Mouse (Mus musculus) MEL (cell line): ENCODE measurements around the gene Sh2b3. TPM values are rescaled to one million over a fixed set of nuclear protein-coding genes. Genes with fewer than 3 reads are reported as not detected.

Experiments
- DNase-seq: peaks from one replicate; pipeline ENCODE4 v3.0.0; 2011; ENCODE audit warnings: low read depth, low spot score
- H3K27ac ChIP-seq: 2 replicates; pipeline ENCODE4 v1.5.1; 2012; ENCODE audit warnings: low read depth, mild to moderate bottlenecking, control low read depth, low read length, moderate library complexity; ENCODE audit not compliant: control insufficient read depth
- H3K27me3 ChIP-seq, 2 experiments: fragments of 150-350 bp in 1 of 2; sonication (generic) in 1 of 2; 2 replicates each; pipeline ENCODE4 v1.6.1; 2012; ENCODE audit warnings: low read length in 2 of 2, mild to moderate bottlenecking in 2 of 2, improper control_type of control experiment in 1 of 2, moderate library complexity in 1 of 2; ENCODE audit not compliant: insufficient read depth in 2 of 2, control insufficient read depth in 1 of 2
- H3K36me3 ChIP-seq, 2 experiments: 2 replicates each; pipeline ENCODE4 v1.6.1; 2012 to 2014; ENCODE audit warnings: low read length in 2 of 2, improper control_type of control experiment in 1 of 2, inconsistent platforms in 1 of 2, mild to moderate bottlenecking in 1 of 2; ENCODE audit not compliant: insufficient read depth in 2 of 2, control insufficient read depth in 1 of 2
- H3K4me1 ChIP-seq, 2 experiments: fragments of 150-350 bp in 1 of 2; sonication (generic) in 1 of 2; 2 replicates each; pipeline ENCODE4 v1.6.1; 2012; ENCODE audit warnings: low read length in 2 of 2, improper control_type of control experiment in 1 of 2, mild to moderate bottlenecking in 1 of 2; ENCODE audit not compliant: insufficient read depth in 2 of 2, control insufficient read depth in 1 of 2
- H3K4me3 ChIP-seq, 2 experiments: fragments of 150-350 bp in 1 of 2; sonication (generic) in 1 of 2; 2 replicates each; pipeline ENCODE4 v1.5.1; 2012; ENCODE audit warnings: low read depth in 2 of 2, low read length in 2 of 2, mild to moderate bottlenecking in 2 of 2, moderate library complexity in 2 of 2, control low read depth in 1 of 2, improper control_type of control experiment in 1 of 2; ENCODE audit not compliant: control insufficient read depth in 1 of 2, insufficient read depth in 1 of 2
- H3K79me2 ChIP-seq: 2 replicates; pipeline ENCODE4 v1.6.1; 2012; ENCODE audit warnings: mild to moderate bottlenecking, low read length, moderate library complexity; ENCODE audit not compliant: control insufficient read depth, poor library complexity, insufficient read depth
- H3K9ac ChIP-seq: 2 replicates; pipeline ENCODE4 v1.6.1; 2012; ENCODE audit warnings: low read depth, mild to moderate bottlenecking, control low read depth, low read length, moderate library complexity; ENCODE audit not compliant: control insufficient read depth, poor library complexity, severe bottlenecking
- H3K9me3 ChIP-seq: fragments of 150-350 bp; sonication (generic); replicated peaks from 2 replicates; pipeline ENCODE4 v1.6.1; 2012; ENCODE audit warnings: mild to moderate bottlenecking, low read length, improper control_type of control experiment, moderate library complexity; ENCODE audit not compliant: insufficient read depth
- BHLHE40 ChIP-seq: IDR thresholded peaks from 2 replicates; pipeline ENCODE4 v1.6.1; 2012; ENCODE audit warnings: low read depth, mild to moderate bottlenecking, inconsistent platforms, low read length, improper control_type of control experiment, borderline replicate concordance
- CHD1 ChIP-seq: IDR thresholded peaks from 2 replicates; pipeline ENCODE4 v1.6.1; 2012; ENCODE audit warnings: low read depth, mild to moderate bottlenecking, inconsistent platforms, low read length, improper control_type of control experiment
- ELF1 ChIP-seq: IDR thresholded peaks from 2 replicates; pipeline ENCODE4 v1.6.1; 2014; ENCODE audit warnings: low read depth, mild to moderate bottlenecking, inconsistent platforms, low read length, improper control_type of control experiment, moderate library complexity
- ETS1 ChIP-seq: IDR thresholded peaks from 2 replicates; pipeline ENCODE4 v1.6.1; 2012; ENCODE audit warnings: low read depth, mild to moderate bottlenecking, inconsistent platforms, low read length, improper control_type of control experiment, moderate library complexity
- GABPA ChIP-seq: IDR thresholded peaks from 2 replicates; pipeline ENCODE4 v1.6.1; 2012; ENCODE audit warnings: low read depth, mild to moderate bottlenecking, inconsistent platforms, low read length, improper control_type of control experiment, moderate library complexity
- HCFC1 ChIP-seq: IDR thresholded peaks from 2 replicates; pipeline ENCODE4 v1.6.1; 2012; ENCODE audit warnings: low read depth, mild to moderate bottlenecking, inconsistent platforms, low read length, improper control_type of control experiment, moderate library complexity
- KAT2A ChIP-seq: conservative IDR thresholded peaks from 2 replicates; pipeline ENCODE4 v1.6.1; 2012; ENCODE audit warnings: low read depth, low read length, improper control_type of control experiment, inconsistent platforms
- MAFK ChIP-seq: IDR thresholded peaks from 2 replicates; pipeline ENCODE4 v1.6.1; 2011; ENCODE audit warnings: low read depth, mild to moderate bottlenecking, low read length, improper control_type of control experiment, borderline replicate concordance
- MAZ ChIP-seq: IDR thresholded peaks from 2 replicates; pipeline ENCODE4 v1.6.1; 2012; ENCODE audit warnings: low read depth, mild to moderate bottlenecking, inconsistent platforms, low read length, improper control_type of control experiment
- MEF2A ChIP-seq: IDR thresholded peaks from 2 replicates; pipeline ENCODE4 v1.6.1; 2014; ENCODE audit warnings: low read depth, mild to moderate bottlenecking, inconsistent platforms, low read length, improper control_type of control experiment; ENCODE audit not compliant: poor library complexity, insufficient replicate concordance, severe bottlenecking; ENCODE audit errors: extremely low read depth
- MXI1 ChIP-seq: IDR thresholded peaks from 2 replicates; pipeline ENCODE4 v1.6.1; 2011; ENCODE audit warnings: mild to moderate bottlenecking, low read depth, low read length, improper control_type of control experiment
- MYB ChIP-seq: IDR thresholded peaks from 2 replicates; pipeline ENCODE4 v1.6.1; 2011; ENCODE audit warnings: mild to moderate bottlenecking, low read depth, low read length, improper control_type of control experiment
- NELFE ChIP-seq: IDR thresholded peaks from 2 replicates; pipeline ENCODE4 v1.6.1; 2011; ENCODE audit warnings: low read depth, low read length, improper control_type of control experiment
- NRF1 ChIP-seq: IDR thresholded peaks from 2 replicates; pipeline ENCODE4 v1.6.1; 2014; ENCODE audit warnings: low read depth, mild to moderate bottlenecking, inconsistent platforms, low read length, improper control_type of control experiment, moderate library complexity; ENCODE audit not compliant: poor library complexity, insufficient read depth, severe bottlenecking
- POLR2A ChIP-seq, 2 experiments: IDR thresholded peaks; 2 replicates each; pipeline ENCODE4 v1.6.1; 2011 to 2012; ENCODE audit warnings: low read length in 2 of 2, mild to moderate bottlenecking in 2 of 2, control low read depth in 1 of 2, improper control_type of control experiment in 1 of 2, low read depth in 1 of 2, moderate library complexity in 1 of 2; ENCODE audit not compliant: control insufficient read depth in 1 of 2, insufficient read depth in 1 of 2, poor library complexity in 1 of 2
- POLR2AphosphoS2 ChIP-seq: IDR thresholded peaks from 2 replicates; pipeline ENCODE4 v1.6.1; 2011; ENCODE audit warnings: low read length, improper control_type of control experiment
- RAD21 ChIP-seq: IDR thresholded peaks from 2 replicates; pipeline ENCODE4 v1.6.1; 2011; ENCODE audit warnings: mild to moderate bottlenecking, low read depth, low read length, improper control_type of control experiment
- TAL1 ChIP-seq: IDR thresholded peaks from 2 replicates; pipeline ENCODE4 v1.6.1; 2012; ENCODE audit warnings: mild to moderate bottlenecking, inconsistent platforms, low read length, moderate library complexity, mixed read lengths
- TBP ChIP-seq: IDR thresholded peaks from 2 replicates; pipeline ENCODE4 v1.8.0; 2011; ENCODE audit warnings: low read depth, low read length, improper control_type of control experiment
- TCF12 ChIP-seq: IDR thresholded peaks from 2 replicates; pipeline ENCODE4 v1.6.1; 2014; ENCODE audit warnings: low read depth, mild to moderate bottlenecking, inconsistent platforms, low read length, improper control_type of control experiment, moderate library complexity
- UBTF ChIP-seq: IDR thresholded peaks from 2 replicates; pipeline ENCODE4 v1.6.1; 2012; ENCODE audit warnings: low read depth, mild to moderate bottlenecking, inconsistent platforms, low read length, improper control_type of control experiment, moderate library complexity, borderline replicate concordance; ENCODE audit not compliant: insufficient read depth
- ZNF384 ChIP-seq: IDR thresholded peaks from 2 replicates; pipeline ENCODE4 v1.6.1; 2012; ENCODE audit warnings: low read depth, mild to moderate bottlenecking, inconsistent platforms, low read length, improper control_type of control experiment
- polyA plus RNA-seq, 2 experiments: library from polyadenylated mRNA; stranded (reverse) in 1 of 2; unstranded in 1 of 2; fragments of >175 nt in 1 of 2; fragments of >200 nt in 1 of 2; gene quantifications; 2 replicates each; pipeline versions ENCODE4 v1.2.1 to v1.2.4; 2012; ENCODE audit warnings: low replicate concordance in 2 of 2, low read depth in 1 of 2; ENCODE audit not compliant: insufficient read length in 2 of 2, insufficient read depth in 1 of 2, missing spikeins in 1 of 2
- total RNA-seq: library from RNA; depleted of rRNA; stranded (reverse); fragments of 300-350 nt; gene quantifications from 2 replicates; pipeline ENCODE4 v1.2.3, GENCODE M21; 2012

Sh2b3 gene
- total and polyA plus RNA-seq, 3 experiments: 14.0 to 43.2 TPM; not detected in 1

DNA sequence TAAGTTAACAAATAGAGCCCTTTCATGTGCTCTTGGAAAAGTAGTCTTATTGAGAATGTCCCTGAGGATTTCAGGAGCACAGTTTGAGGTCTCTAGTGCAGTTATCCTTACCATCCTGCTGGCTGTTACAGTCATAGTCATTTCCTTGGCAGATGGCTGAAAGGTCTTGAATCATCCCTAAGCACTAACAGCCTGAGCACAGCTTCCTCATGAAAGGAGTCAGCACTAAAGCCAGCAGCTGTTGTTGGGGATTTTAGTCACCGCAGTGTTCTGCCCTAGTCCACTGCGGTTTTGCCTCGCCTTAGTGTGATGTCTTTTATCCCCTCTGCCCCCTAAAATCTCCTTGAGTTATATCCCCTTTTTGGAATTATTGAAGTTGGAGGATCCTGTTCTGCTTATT, 30.3 kb downstream of the Sh2b3 start:
- Histone ChIP-seq H3K36me3 (peaks cover 0 to 14% of the 10 kb centered on the region in 2 experiments; a peak in 2 of 4 replicates), H3K27me3 (no peaks in the 10 kb centered on the region), H3K27ac (no peak overlapping the region), H3K79me2 (no peaks in the 10 kb centered on the region), H3K9ac (no peak overlapping the region), H3K4me3 (no peak overlapping the region), H3K4me1 (no peaks in the 10 kb centered on the region), H3K9me3 (no peaks in the 10 kb centered on the region)
- no peak for DNase-seq
- TF ChIP-seq RAD21 (no peak), MEF2A (no peak), BHLHE40 (no peak), TBP (no peak), CHD1 (no peak), MYB (no peak), TCF12 (no peak), ELF1 (no peak), GABPA (no peak), ZNF384 (no peak), POLR2AphosphoS2 (no peak), TAL1 (no peak), NRF1 (no peak), MXI1 (no peak), NELFE (no peak), HCFC1 (no peak), POLR2A (IDR thresholded peaks at IDR 0.05; ENCODE audit: control insufficient read depth in 1 of 2, insufficient read depth in 1 of 2, low read depth in 1 of 2, low read length in 2 of 2, poor library complexity in 1 of 2) (no peak), MAZ (no peak), UBTF (no peak)

DNA sequence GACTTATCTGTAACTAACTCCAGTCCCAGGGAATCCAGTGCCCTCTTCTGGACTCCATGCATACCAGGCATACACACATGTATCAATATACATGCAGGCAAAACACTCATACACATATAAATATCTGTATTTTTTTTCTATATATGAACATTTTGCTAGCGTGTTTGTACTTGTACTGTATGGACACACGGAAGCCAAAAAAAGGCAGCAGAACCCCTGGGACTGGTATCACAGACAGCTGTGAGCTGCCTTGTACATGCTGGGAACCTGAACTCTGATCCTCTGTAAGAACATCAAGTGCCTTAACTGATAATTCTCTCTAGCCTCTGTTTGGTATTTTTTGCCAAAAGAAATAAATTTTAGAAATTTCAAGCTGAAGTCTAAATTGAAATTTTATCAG, 39.0 kb downstream of the Sh2b3 start:
- Histone ChIP-seq H3K9me3 (no peaks in the 10 kb centered on the region), H3K4me3 (no peak overlapping the region), H3K4me1 (0 out of 4 replicates have a peak, but pooled peaks cover 0 to 2% of the 10 kb centered on the region in 2 experiments), H3K36me3 (peaks cover 0 to 26% of the 10 kb centered on the region in 2 experiments; a peak in 2 of 4 replicates), H3K79me2 (no peaks in the 10 kb centered on the region), H3K9ac (no peak overlapping the region), H3K27ac (no peak overlapping the region), H3K27me3 (no peaks in the 10 kb centered on the region)
- TF ChIP-seq MAFK: no peak
- TF ChIP-seq ETS1: no peak
- TF ChIP-seq KAT2A: no peak
- DNase-seq: no peak
